Mouse (Mus musculus) adrenal gland (tissue): ENCODE results near the gene Aurka.

Source experiments
- intact Hi-C: fragments of 180-260 bp; cut with DNase I; formaldehyde crosslinking; loops from one replicate; pipeline ENCODE4 v1.15.1; 2025

Aurka gene

GRCm38 (mm10) chr2:172384715-172385114 is 14.4 kb upstream of the Aurka start:
- intact Hi-C loops: no loop called here

- intact Hi-C loops: no loop called here
These were observed 11.6 kb upstream of the Aurka start for GRCm38 (mm10) chr2:172381898-172382297.

DNA sequence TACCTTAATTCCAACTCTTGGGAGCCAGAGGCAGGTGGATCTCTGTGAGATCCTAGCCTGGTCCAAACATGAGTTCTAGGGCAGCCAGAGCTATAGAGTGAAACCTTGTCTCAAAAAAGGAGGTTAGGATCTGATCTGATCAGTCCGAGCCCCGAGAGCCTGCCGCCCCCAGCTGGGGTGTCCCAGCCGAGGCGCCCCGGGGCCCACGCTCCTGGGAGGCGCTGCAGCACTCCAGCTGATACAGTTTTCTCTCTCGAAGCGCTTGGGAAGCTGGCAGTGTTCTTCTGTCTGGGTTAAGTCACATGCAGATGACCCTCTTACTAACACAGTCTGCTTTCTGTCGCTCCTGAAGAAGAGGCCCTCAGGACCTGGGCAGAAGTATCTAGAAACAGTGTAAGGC is 11.0 kb upstream of the Aurka start:
- intact Hi-C loops: no loop called here

DNA sequence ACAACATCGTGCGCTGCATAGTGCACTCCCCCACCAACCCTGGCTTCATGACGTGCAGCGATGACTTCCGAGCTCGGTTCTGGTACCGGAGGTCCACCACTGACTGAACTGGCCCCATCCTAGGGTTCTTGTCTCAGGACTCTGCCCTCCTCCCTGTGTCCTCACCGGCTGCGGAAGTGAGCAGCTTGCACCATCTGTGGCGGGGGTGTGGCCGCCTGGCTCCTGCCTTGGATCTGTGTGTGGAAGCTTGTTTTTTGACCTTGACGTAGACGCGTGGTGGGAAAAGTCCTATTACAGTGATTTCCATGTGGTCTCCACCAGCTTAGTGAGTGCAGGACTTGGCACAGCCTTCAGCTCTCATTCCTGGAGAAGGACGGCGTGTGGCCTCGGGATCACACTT is 10.2 kb upstream of the Aurka start:
- intact Hi-C loops: no loop called here

- intact Hi-C loops: no loop called here
These were observed 8.0 kb upstream of the Aurka start for GRCm38 (mm10) chr2:172378332-172378731.

DNA sequence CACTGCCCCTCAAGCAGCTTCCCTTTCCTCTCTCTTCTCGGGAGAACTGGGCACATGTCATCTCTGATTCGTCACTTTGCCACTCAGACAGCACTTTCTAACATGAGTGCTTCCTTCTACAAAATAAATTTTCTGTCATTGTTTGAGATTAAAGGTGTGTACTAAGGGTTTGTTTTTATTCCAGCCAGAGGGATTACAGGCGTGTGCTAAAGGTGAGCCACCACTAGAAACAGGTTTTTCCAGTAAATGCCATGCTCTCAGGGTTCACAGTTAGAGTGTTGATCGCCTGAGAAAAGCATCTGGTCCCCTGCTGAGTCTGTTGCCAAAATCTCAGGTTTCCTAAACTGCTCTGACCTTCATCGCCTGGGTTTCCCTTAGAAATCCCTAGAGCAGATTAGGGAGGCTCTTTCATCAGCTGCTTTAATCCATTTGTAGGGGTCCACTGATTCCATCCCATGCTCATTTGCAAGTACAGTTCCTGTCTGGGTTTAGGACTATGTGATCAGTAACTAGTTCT is 6.7 kb upstream of the Aurka start:
- intact Hi-C loops: no loop called here

GRCm38 (mm10) chr2:172376551-172376950 is 6.2 kb upstream of the Aurka start:
- intact Hi-C loops: no loop called here

DNA sequence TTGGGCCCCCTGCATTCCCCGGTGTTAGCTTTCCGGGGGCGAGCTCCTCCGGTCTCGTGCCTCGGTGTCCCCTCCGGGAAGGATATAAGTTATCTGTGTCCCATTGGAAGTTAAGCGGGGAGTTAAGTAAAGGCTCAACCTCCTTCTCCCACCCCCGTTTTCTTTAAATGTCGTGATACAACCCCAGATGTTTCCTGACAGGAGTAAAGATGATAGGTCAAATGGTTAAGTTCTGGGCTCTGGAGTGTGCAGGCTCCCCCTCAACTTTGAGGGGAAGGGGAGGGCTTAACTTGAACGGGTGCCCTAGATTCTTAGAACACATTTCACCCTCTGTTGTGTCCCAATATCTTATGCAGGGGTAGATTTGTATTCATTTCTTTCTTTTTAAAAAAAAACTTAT is 923 bp upstream of the Aurka start:
- intact Hi-C loops: loop anchor here (5.0 kb wide), 1 partner anchor 71 kb away; the partner anchor contains the start of gene Rtf2

- intact Hi-C loops: no loop called here
These were observed 7.2 kb downstream of the Aurka start for GRCm38 (mm10) chr2:172363176-172363575.

- intact Hi-C loops: no loop called here
These were observed 14.5 kb downstream of the Aurka start for GRCm38 (mm10) chr2:172355833-172356232.

DNA sequence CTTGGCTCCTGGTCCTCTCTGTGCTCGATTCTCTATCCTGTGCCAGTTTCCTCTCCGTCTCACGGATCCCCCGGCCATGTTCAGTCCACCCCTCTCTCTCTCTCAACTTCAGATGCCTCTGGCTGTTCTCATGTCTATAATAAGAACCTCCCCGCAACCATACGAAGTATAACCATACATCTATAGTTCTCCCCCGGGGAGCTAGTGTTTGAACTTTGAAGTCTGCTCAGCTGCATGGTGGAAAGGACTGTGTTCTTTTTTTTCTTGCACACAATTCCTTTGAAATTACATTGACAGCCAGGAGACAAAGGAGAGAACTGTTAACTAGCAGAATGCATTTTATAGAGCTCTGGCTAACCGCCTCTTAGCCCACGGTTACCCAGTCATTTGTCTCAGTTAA is 15.6 kb downstream of the Aurka start:
- intact Hi-C loops: no loop called here

DNA sequence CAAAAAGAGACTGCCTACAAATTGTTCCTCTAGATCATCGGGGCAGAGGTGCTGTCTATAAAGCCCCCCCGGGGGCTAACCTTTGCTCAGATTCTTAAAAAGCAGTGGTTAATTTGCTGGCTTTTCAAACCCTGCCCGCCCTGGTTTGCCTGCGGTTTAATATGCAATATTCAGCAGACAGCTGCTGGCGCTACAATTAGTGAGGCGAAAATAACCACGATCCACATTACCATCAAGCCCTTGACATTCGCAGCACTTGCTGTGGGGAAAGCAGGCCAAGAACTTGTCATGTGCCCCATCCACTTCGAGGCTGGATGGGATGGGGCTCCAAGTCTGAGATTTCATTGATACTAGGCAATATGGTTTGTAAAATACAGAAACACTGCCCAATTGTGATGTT is 17.1 kb downstream of the Aurka start:
- intact Hi-C loops: no loop called here

DNA sequence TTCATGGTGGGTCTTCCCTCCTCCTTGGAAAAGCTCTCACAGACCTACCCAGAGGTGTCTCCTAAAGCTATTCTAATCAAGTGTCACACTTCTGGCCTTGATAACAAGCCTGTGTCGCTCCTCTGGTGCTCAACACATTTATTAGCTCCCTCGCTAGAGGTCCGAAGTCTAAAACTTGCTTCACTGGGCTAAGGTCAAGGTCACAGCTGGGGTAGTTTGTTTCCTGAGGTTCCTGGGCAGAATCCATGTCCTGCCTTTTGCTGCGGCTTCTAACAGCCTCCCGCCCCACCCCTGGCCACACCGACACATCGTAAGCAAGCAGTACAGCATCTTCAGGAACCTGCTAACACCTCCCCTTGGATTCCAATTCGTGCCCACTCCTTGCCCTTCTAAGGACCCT is 19.6 kb downstream of the Aurka start:
- intact Hi-C loops: no loop called here

- intact Hi-C loops: loop anchor here (5.0 kb wide), 1 partner anchor 93 kb away; the partner anchor contains the start of gene Rtf2
These were observed 20.6 kb downstream of the Aurka start for GRCm38 (mm10) chr2:172349776-172350175.

DNA sequence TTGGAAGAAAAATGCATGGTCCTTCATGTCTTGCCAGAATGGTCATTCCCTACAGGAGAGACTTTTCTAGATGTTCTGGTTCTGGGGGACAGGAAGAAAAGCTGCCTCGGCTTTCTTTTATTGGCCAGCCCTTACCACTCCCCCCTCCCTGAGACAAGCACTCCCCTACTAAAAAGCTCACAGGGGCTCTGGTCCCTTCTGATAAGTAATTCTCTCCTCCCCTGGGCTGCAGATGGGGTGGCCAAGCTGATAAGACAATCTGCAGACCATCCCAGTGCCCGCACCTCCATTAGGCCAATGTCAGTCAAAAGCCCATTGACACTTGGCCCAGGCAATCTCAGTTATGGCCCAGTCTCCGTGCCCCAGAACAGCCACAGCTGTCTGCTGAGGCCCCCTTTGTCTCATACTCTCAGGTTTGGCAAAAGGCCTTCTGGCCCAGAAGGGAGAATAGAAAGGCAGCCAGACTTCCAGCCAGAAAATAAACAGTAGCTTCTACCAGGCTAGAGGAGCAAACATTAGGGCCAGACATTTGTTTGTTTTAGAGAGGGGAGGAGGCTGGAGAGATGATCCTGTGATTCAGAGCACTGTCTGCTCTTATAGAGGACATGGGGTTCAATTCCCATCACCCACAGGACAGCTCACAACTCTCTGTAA is 21.9 kb downstream of the Aurka start:
- intact Hi-C loops: loop anchor here (5.0 kb wide), 1 partner anchor 94 kb away; the partner anchor contains the start of gene Rtf2

GRCm38 (mm10) chr2:172346933-172347611 is 23.3 kb downstream of the Aurka start:
- intact Hi-C loops: loop anchor here (5.0 kb wide), 1 partner anchor 95 kb away; the partner anchor contains the start of gene Rtf2

GRCm38 (mm10) chr2:172346034-172346929 is 24.1 kb downstream of the Aurka start:
- intact Hi-C loops: loop anchor here (5.0 kb wide), 1 partner anchor 96 kb away; the partner anchor contains the start of gene Rtf2

DNA sequence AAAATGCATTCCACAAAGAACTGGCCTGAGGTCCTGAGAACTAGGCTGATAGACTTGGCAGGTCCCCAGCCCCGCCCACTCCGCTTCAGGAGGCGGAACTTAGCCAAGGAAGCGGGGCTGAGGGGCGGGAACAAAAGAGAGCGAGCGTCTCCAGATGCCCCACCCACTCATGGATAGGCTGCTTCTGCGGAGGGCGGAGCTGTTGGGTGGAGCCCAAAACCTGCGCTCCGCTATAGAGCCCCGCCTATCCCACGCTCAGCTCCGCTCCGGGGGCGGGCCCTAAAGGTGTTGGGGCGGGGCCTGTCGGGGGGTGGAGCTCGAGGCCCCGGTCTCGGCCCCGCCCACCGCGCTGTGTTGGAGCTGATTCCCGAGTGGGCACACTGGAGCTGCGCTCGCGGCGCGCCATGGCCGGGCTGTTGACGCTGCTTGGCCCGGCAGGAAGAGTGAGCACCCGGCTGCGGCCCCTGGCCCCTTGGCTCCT is 25.0 kb downstream of the Aurka start, which contains the start of gene Fam210b:
TSS of gene Fam210b (plus strand) at position 308 of the 481 bp plus-strand sequence.
- intact Hi-C loops: loop anchor here (5.0 kb wide), 1 partner anchor 97 kb away; the partner anchor contains the start of gene Rtf2

DNA sequence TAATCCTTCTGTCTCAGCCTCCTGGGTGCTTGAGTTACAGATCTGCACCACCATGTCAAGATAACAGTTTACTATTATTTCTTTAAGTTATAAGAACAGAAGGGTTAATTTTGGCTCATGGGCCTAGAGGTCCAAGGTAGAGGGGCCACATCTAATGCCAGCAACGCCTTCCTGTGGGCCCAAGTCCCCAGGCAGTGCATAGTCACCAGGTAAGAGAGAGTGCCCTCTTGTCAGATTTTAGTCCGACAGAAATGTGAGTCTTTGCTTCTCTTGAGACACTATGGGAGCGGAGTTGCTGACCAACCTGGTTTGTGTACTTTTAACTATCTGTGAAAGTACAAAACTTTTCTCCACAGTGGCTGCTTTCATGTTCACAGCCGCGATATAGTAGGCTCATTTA is 25.7 kb downstream of the Aurka start:
- intact Hi-C loops: loop anchor here (5.0 kb wide), 1 partner anchor 98 kb away; the partner anchor contains the start of gene Rtf2

DNA sequence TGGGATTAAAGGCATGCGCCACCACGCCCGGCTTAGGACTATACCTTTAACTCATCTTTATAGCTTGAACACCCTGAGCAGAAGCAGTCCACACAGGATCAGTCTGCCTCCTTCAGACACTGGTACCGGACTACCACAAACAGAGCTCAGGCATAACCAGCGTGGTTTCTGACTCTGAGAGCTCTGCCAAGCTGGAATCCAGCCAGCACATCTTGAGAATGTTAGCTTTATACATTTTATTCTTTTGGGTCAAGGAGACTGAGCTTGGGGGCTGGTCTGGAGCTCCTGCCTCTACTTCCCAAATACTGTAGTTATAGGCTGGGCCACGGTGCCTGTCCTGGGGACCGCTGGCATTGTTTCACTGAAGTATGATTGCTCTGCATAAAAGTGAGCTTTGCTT is 26.6 kb downstream of the Aurka start:
- intact Hi-C loops: no loop called here

- intact Hi-C loops: no loop called here
These were observed 28.7 kb downstream of the Aurka start for GRCm38 (mm10) chr2:172341606-172342005.
